In the genomic region with DNA sequence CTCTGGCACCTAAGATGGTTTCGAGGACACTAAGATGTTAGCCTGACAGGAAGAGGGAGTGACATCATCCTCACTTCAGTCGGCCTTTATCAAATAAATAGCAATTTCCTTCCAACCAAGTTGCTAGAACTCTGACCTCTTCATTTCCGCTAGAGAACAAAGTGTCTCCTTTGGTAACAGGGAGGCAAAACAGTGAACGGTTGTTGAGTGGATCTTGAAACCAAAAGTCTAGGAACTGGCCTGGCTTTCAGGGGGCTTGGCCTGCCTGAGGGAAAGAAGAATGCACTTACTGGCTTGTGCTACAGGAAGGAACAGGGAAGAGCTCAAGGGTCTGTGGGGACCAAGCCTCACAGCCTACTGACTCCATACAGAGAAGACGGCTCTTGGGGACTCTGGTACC, we compare ENCODE assay signal across 8 mouse cellular contexts. TPM values are rescaled to one million over a fixed set of nuclear protein-coding genes. Genes with fewer than 3 reads are reported as not detected.
DNase-seq lines count a peak whose midpoint lies in the region; ATAC-seq and TF ChIP-seq lines count a peak whose summit lies in the region.

No protein-coding gene starts in this region.

- no peaks in the 10 kb centered on the region for H3K9me3 ChIP-seq in lung, embryonic 15.5 days
- no peaks in the 10 kb centered on the region for H3K9me3 ChIP-seq in kidney, embryonic 15.5 days (replicated peaks)
- H3K9me3 ChIP-seq in neural tube, embryonic 15.5 days (replicated peaks) = peaks cover 4% of the 10 kb centered on the region; the same call in 1 of the 2 replicates

- no peak overlapping the region for H3K4me2 ChIP-seq in lung, embryonic 15.5 days
- no peak overlapping the region for H3K4me2 ChIP-seq in kidney, embryonic 15.5 days
- H3K4me2 ChIP-seq in neural tube, embryonic 15.5 days = no peak overlapping the region

- no peak for TF ChIP-seq POLR2A in lung, adult 2 months (IDR thresholded peaks at IDR 0.05; ENCODE audit: borderline replicate concordance, extremely low read depth, low read depth, low read length)

- WGBS in lung, embryonic 15.5 days = 43% methylated on average over 5 of the region's 5 CpGs
- WGBS in lung, adult 2 months = 18% methylated on average over 5 of the region's 5 CpGs
- WGBS in kidney, embryonic 15.5 days = 74% methylated on average over 5 of the region's 5 CpGs
- 88% methylated on average over 5 of the region's 5 CpGs for WGBS in neural tube, embryonic 15.5 days

- intact Hi-C loops in left cerebral cortex, postnatal 36 days (cut with DNase I) = no loop called here

- DNase-seq in lung, adult 2 months = no peak
- DNase-seq in gastrocnemius, postnatal 25 days = no peak
- DNase-seq in left cerebral cortex, postnatal 36 days (ENCODE audit: low spot score in 2 of 2) = no peak

- no peak overlapping the region for H3K4me3 ChIP-seq in lung, embryonic 15.5 days
- no peak overlapping the region for H3K4me3 ChIP-seq in lung, adult 2 months (replicated peaks; ENCODE audit: extremely low read depth, low read depth, low read length)
- no peak overlapping the region for H3K4me3 ChIP-seq in kidney, embryonic 15.5 days (replicated peaks)
- no peak overlapping the region for H3K4me3 ChIP-seq in neural tube, embryonic 15.5 days (replicated peaks)

- no peak for TF ChIP-seq CTCF in lung, adult 2 months (IDR thresholded peaks at IDR 0.05; ENCODE audit: insufficient read depth, low read length)

- peaks cover 13% of the 10 kb centered on the region; the same call in 1 of the 2 replicates for H3K4me1 ChIP-seq in lung, embryonic 15.5 days
- H3K4me1 ChIP-seq in lung, adult 2 months (ENCODE audit: control insufficient read depth, insufficient read depth, low read length) = peaks cover 37% of the 10 kb centered on the region
- 0 out of 2 replicates have a peak, but pooled peaks cover 2% of the 10 kb centered on the region for H3K4me1 ChIP-seq in kidney, embryonic 15.5 days
- H3K4me1 ChIP-seq in neural tube, embryonic 15.5 days = no peaks in the 10 kb centered on the region

- H3K9ac ChIP-seq in lung, embryonic 15.5 days = no peak overlapping the region
- H3K9ac ChIP-seq in kidney, embryonic 15.5 days = no peak overlapping the region
- no peak overlapping the region for H3K9ac ChIP-seq in neural tube, embryonic 15.5 days (replicated peaks)

- ATAC-seq in lung, embryonic 15.5 days (ENCODE audit: borderline replicate concordance, extremely low read depth, low FRiP score, low TSS enrichment) = no peak
- ATAC-seq in granulocyte monocyte progenitor cell, adult 5-6 weeks (replicated peaks; ENCODE audit: poor library complexity, severe bottlenecking) = peak; percentile 50
- ATAC-seq in kidney, embryonic 15.5 days (replicated peaks; ENCODE audit: low FRiP score) = no peak
- ATAC-seq in monocyte, adult 5-6 weeks (replicated peaks; ENCODE audit: insufficient number of reproducible peaks, low FRiP score, low TSS enrichment, poor library complexity, severe bottlenecking) = 0 out of 2 replicates have a peak, but pooled peaks have one; percentile 6
- no peak for ATAC-seq in neural tube, embryonic 15.5 days (ENCODE audit: low FRiP score)

- H3K36me3 ChIP-seq in lung, embryonic 15.5 days = no peaks in the 10 kb centered on the region
- H3K36me3 ChIP-seq in kidney, embryonic 15.5 days = 0 out of 2 replicates have a peak, but pooled peaks cover 4% of the 10 kb centered on the region
- peaks cover 11% of the 10 kb centered on the region; the same call in 1 of the 2 replicates for H3K36me3 ChIP-seq in neural tube, embryonic 15.5 days

- H3K27me3 ChIP-seq in lung, embryonic 15.5 days = no peaks in the 10 kb centered on the region
- no peaks in the 10 kb centered on the region for H3K27me3 ChIP-seq in kidney, embryonic 15.5 days
- no peaks in the 10 kb centered on the region for H3K27me3 ChIP-seq in neural tube, embryonic 15.5 days (replicated peaks)

- H3K27ac ChIP-seq in lung, embryonic 15.5 days = peak overlapping the region; percentile 42; the same call in 1 of the 2 replicates
- H3K27ac ChIP-seq in kidney, embryonic 15.5 days = peak overlapping the region; percentile 19; the same call in 1 of the 2 replicates
- H3K27ac ChIP-seq in neural tube, embryonic 15.5 days (replicated peaks) = no peak overlapping the region

RNA-seq across cellular contexts. Expression of a gene that starts 24.6 kb away (rescaled TPM):
- 58.5 and 59.2 TPM in 2 replicates for polyA plus RNA-seq in lung, embryonic 15.5 days (2015; fragmentation: Nextera tagmentation; extraction: Ambion mirVana)
- polyA plus RNA-seq in lung, adult 2 months (2012; rRNA removed) = 6.2 and 9.4 TPM in 2 replicates
- total RNA-seq in granulocyte monocyte progenitor cell, adult 5-6 weeks (2014; fragmentation: Nextera tagmentation) = 51.4 and 64.8 TPM in 2 replicates
- total RNA-seq in granulocyte monocyte progenitor cell, adult 5-6 weeks (2017) = 60.6 and 88.9 TPM in 2 replicates
- 56.0 and 60.1 TPM in 2 replicates for polyA plus RNA-seq in kidney, embryonic 15.5 days (2015; fragmentation: Nextera tagmentation; extraction: Ambion mirVana)
- 14.1 to 18.0 TPM (median 15.9 TPM) in 3 replicates for total RNA-seq in monocyte, adult 5-6 weeks (2017)
- polyA plus RNA-seq in neural tube, embryonic 15.5 days (2015; fragmentation: Nextera tagmentation; extraction: Ambion mirVana) = 40.3 and 43.9 TPM in 2 replicates
- 10 to 100 TPM; 31.9 to 32.9 TPM for total RNA-seq in gastrocnemius, postnatal 25 days (2021)
- 10 to 100 TPM; 26.8 to 27.0 TPM for total RNA-seq in left cerebral cortex, postnatal 36 days (2021)

RNA-seq across cellular contexts. Expression of a gene that starts 24.8 kb away (rescaled TPM):
- 43.0 and 45.1 TPM in 2 replicates for polyA plus RNA-seq in lung, embryonic 15.5 days (2015; fragmentation: Nextera tagmentation; extraction: Ambion mirVana)
- polyA plus RNA-seq in lung, adult 2 months (2012; rRNA removed) = 42.4 and 58.7 TPM in 2 replicates
- total RNA-seq in granulocyte monocyte progenitor cell, adult 5-6 weeks (2014; fragmentation: Nextera tagmentation) = 24.7 and 31.1 TPM in 2 replicates
- total RNA-seq in granulocyte monocyte progenitor cell, adult 5-6 weeks (2017) = 8.6 and 10.5 TPM in 2 replicates
- polyA plus RNA-seq in kidney, embryonic 15.5 days (2015; fragmentation: Nextera tagmentation; extraction: Ambion mirVana) = 45.3 and 47.5 TPM in 2 replicates
- 24.7 to 50.1 TPM (median 27.2 TPM) in 3 replicates for total RNA-seq in monocyte, adult 5-6 weeks (2017)
- 96.3 and 104 TPM in 2 replicates for polyA plus RNA-seq in neural tube, embryonic 15.5 days (2015; fragmentation: Nextera tagmentation; extraction: Ambion mirVana)
- total RNA-seq in gastrocnemius, postnatal 25 days (2021) = 10 to 100 TPM in 1 of 2 experiments, 1 to 10 TPM in 1; 8.6 to 12.0 TPM
- total RNA-seq in left cerebral cortex, postnatal 36 days (2021) = 10 to 100 TPM; 39.9 to 41.4 TPM

Comparison
In these comparisons a context has a peak if more than half of its experiments do, and no peak if none do; other contexts are left out.
1. ATAC-seq: peak in granulocyte monocyte progenitor cell, adult 5-6 weeks (single experiment) and monocyte, adult 5-6 weeks (single experiment); none in lung, embryonic 15.5 days (single experiment), kidney, embryonic 15.5 days (single experiment) and neural tube, embryonic 15.5 days (single experiment).